Mouse (Mus musculus): ENCODE measurements around the gene Sec62. TPM values are rescaled to one million over a fixed set of nuclear protein-coding genes. Genes with fewer than 3 reads are reported as not detected.
"Not testable (repeated sequence)": the region's sequence is repeated elsewhere in the genome, so short reads cannot be mapped to it uniquely, and the experiment has no call there.

Gene Sec62
- polyA plus RNA-seq, 1 experiment from 2014 or later: 80.9 TPM

GRCm38 (mm10) chr3:30847413-30847812, 54.7 kb downstream of the Sec62 start:
- Histone ChIP-seq H3K9me3 (no peaks in the 10 kb centered on the region), H3K27ac (no peak overlapping the region), H3K27me3 (no peaks in the 10 kb centered on the region), H3K36me3 (replicated peaks) (no peaks in the 10 kb centered on the region), H3K4me1 (no peaks in the 10 kb centered on the region; the same call in 1 of the 2 replicates), H3K4me2 (no peak overlapping the region), H3K4me3 (replicated peaks) (no peak overlapping the region), H3K9ac (no peak overlapping the region)
- 86% methylated on average over 1 of the region's 1 CpGs for WGBS
- ATAC-seq (ENCODE audit: low FRiP score): no peak

- no peak overlapping the region for H3K4me3 ChIP-seq (replicated peaks)
- H3K9ac ChIP-seq: no peak overlapping the region
- peaks cover 25% of the 10 kb centered on the region for H3K27me3 ChIP-seq
- ATAC-seq (ENCODE audit: low FRiP score): no peak
- 78% methylated on average over 3 of the region's 6 CpGs for whole genome bisulfite sequencing
- no peak overlapping the region for H3K27ac ChIP-seq
- H3K36me3 ChIP-seq (replicated peaks): no peaks in the 10 kb centered on the region
- no peak overlapping the region for H3K4me2 ChIP-seq
- no peaks in the 10 kb centered on the region for H3K9me3 ChIP-seq
- H3K4me1 ChIP-seq: peaks cover 10% of the 10 kb centered on the region
These were observed 58.7 kb downstream of the Sec62 start for GRCm38 (mm10) chr3:30851422-30851821.

- WGBS: 90% methylated on average over 5 of the region's 5 CpGs
- ATAC-seq (ENCODE audit: low FRiP score): no peak
- Histone ChIP-seq H3K27ac (no peak overlapping the region), H3K4me1 (peaks cover 10% of the 10 kb centered on the region), H3K27me3 (peaks cover 37% of the 10 kb centered on the region), H3K9me3 (no peaks in the 10 kb centered on the region), H3K36me3 (replicated peaks) (no peaks in the 10 kb centered on the region), H3K4me2 (no peak overlapping the region), H3K9ac (no peak overlapping the region), H3K4me3 (replicated peaks) (no peak overlapping the region)
These were observed 60.9 kb downstream of the Sec62 start for GRCm38 (mm10) chr3:30853596-30853995.

- H3K27ac ChIP-seq: no peak within 1 kb of the TSS
- peak within 1 kb of the TSS; percentile 97 for H3K4me2 ChIP-seq
- H3K9ac ChIP-seq: peak within 1 kb of the TSS; percentile 45
- peak within 1 kb of the TSS; percentile 58 for H3K4me3 ChIP-seq (replicated peaks)
- peak; percentile 67 for ATAC-seq (ENCODE audit: low FRiP score)
- peaks cover 37% of the 10 kb centered on the region for H3K27me3 ChIP-seq
- WGBS: under 1% methylated on average over 73 of the region's 75 CpGs
- H3K9me3 ChIP-seq: no peaks in the 10 kb centered on the region
- H3K36me3 ChIP-seq (replicated peaks): no peaks in the 10 kb centered on the region
- peaks cover 10% of the 10 kb centered on the region for H3K4me1 ChIP-seq
These were observed 63.2 kb downstream of the Sec62 start, which contains the start of gene Gpr160 for GRCm38 (mm10) chr3:30855604-30856458. Gene Gpr160, plus strand, starts transcription at chr3:30855950.

- WGBS: 97% methylated on average over 8 of the region's 8 CpGs
- H3K4me3 ChIP-seq (replicated peaks); H3K27ac ChIP-seq; H3K9me3 ChIP-seq; H3K4me1 ChIP-seq; ATAC-seq (ENCODE audit: low FRiP score); H3K36me3 ChIP-seq (replicated peaks); H3K4me2 ChIP-seq; H3K9ac ChIP-seq: not testable (repeated sequence)
- peaks cover 30% of the 10 kb centered on the region for H3K27me3 ChIP-seq
These were observed 66.9 kb downstream of the Sec62 start for GRCm38 (mm10) chr3:30859599-30859998.

GRCm38 (mm10) chr3:30860705-30861104, 68.0 kb downstream of the Sec62 start:
- Histone ChIP-seq H3K27ac (no peak overlapping the region), H3K9me3 (no peaks in the 10 kb centered on the region), H3K9ac (no peak overlapping the region), H3K4me1 (peaks cover 7% of the 10 kb centered on the region), H3K27me3 (peaks cover 19% of the 10 kb centered on the region), H3K36me3 (replicated peaks) (no peaks in the 10 kb centered on the region), H3K4me2 (no peak overlapping the region), H3K4me3 (replicated peaks) (no peak overlapping the region)
- WGBS: 90% methylated on average over 4 of the region's 4 CpGs
- no peak for ATAC-seq (ENCODE audit: low FRiP score)

- Histone ChIP-seq H3K4me1 (no peaks in the 10 kb centered on the region; the same call in 1 of the 2 replicates), H3K9ac (no peak overlapping the region), H3K36me3 (replicated peaks) (no peaks in the 10 kb centered on the region), H3K4me2 (no peak overlapping the region), H3K4me3 (replicated peaks) (no peak overlapping the region), H3K27ac (no peak overlapping the region), H3K9me3 (no peaks in the 10 kb centered on the region), H3K27me3 (no peaks in the 10 kb centered on the region)
- WGBS: 73% methylated on average over 5 of the region's 5 CpGs
- ATAC-seq (ENCODE audit: low FRiP score): no peak
These were observed 71.2 kb downstream of the Sec62 start for GRCm38 (mm10) chr3:30863712-30864435.

- ATAC-seq (ENCODE audit: low FRiP score): no peak
- WGBS: 82% methylated on average over 1 of the region's 1 CpGs
- Histone ChIP-seq H3K4me2 (no peak overlapping the region), H3K27me3 (no peaks in the 10 kb centered on the region), H3K4me3 (replicated peaks) (no peak overlapping the region), H3K36me3 (replicated peaks) (no peaks in the 10 kb centered on the region), H3K9ac (no peak overlapping the region), H3K27ac (no peak overlapping the region), H3K4me1 (no peaks in the 10 kb centered on the region; the same call in 1 of the 2 replicates), H3K9me3 (no peaks in the 10 kb centered on the region)
These were observed 72.0 kb downstream of the Sec62 start for GRCm38 (mm10) chr3:30864640-30865039.

GRCm38 (mm10) chr3:30868176-30868575, 75.5 kb downstream of the Sec62 start:
- ATAC-seq (ENCODE audit: low FRiP score): no peak
- Histone ChIP-seq H3K27ac (no peak overlapping the region), H3K9ac (no peak overlapping the region), H3K4me3 (replicated peaks) (no peak overlapping the region), H3K4me1 (no peaks in the 10 kb centered on the region; the same call in 1 of the 2 replicates), H3K9me3 (no peaks in the 10 kb centered on the region), H3K36me3 (replicated peaks) (no peaks in the 10 kb centered on the region), H3K4me2 (no peak overlapping the region), H3K27me3 (no peaks in the 10 kb centered on the region)
- 83% methylated on average over 5 of the region's 5 CpGs for WGBS

GRCm38 (mm10) chr3:30868625-30869024, 76.0 kb downstream of the Sec62 start:
- WGBS: 77% methylated on average over 5 of the region's 5 CpGs
- H3K36me3 ChIP-seq (replicated peaks): no peaks in the 10 kb centered on the region
- H3K9ac ChIP-seq: no peak overlapping the region
- H3K27ac ChIP-seq: no peak overlapping the region
- no peak overlapping the region for H3K4me3 ChIP-seq (replicated peaks)
- H3K27me3 ChIP-seq: no peaks in the 10 kb centered on the region
- no peak overlapping the region for H3K4me2 ChIP-seq
- no peak for ATAC-seq (ENCODE audit: low FRiP score)
- no peaks in the 10 kb centered on the region for H3K9me3 ChIP-seq
- no peaks in the 10 kb centered on the region; the same call in 1 of the 2 replicates for H3K4me1 ChIP-seq

GRCm38 (mm10) chr3:30869995-30870394, 77.3 kb downstream of the Sec62 start:
- no peaks in the 10 kb centered on the region for H3K27me3 ChIP-seq
- H3K9me3 ChIP-seq: no peaks in the 10 kb centered on the region
- no peaks in the 10 kb centered on the region for H3K36me3 ChIP-seq (replicated peaks)
- WGBS: 93% methylated on average over 1 of the region's 1 CpGs
- no peaks in the 10 kb centered on the region; the same call in 1 of the 2 replicates for H3K4me1 ChIP-seq
- H3K4me2 ChIP-seq: no peak overlapping the region
- no peak overlapping the region for H3K9ac ChIP-seq
- no peak overlapping the region for H3K4me3 ChIP-seq (replicated peaks)
- no peak for ATAC-seq (ENCODE audit: low FRiP score)
- no peak overlapping the region for H3K27ac ChIP-seq
